Mouse (Mus musculus) yolk sac, embryonic 10.5 days (tissue): ENCODE measurements at regions not wholly inside any gene's neighbourhood (a gene's known extent, or its start where the extent isn't known, plus 50 kb on each side); places are given as distances from the start of the nearest gene placed in this dataset.

ENCODE experiments used
- DNase-seq: peaks from one replicate; pipeline ENCODE4 v3.0.0-alpha.2; 2017; ENCODE audit warnings: low spot score

GRCm38 (mm10) chr17:88116321-88116720, 51.2 kb upstream of the Fbxo11 start:
- DNase-seq = no peak

DNA sequence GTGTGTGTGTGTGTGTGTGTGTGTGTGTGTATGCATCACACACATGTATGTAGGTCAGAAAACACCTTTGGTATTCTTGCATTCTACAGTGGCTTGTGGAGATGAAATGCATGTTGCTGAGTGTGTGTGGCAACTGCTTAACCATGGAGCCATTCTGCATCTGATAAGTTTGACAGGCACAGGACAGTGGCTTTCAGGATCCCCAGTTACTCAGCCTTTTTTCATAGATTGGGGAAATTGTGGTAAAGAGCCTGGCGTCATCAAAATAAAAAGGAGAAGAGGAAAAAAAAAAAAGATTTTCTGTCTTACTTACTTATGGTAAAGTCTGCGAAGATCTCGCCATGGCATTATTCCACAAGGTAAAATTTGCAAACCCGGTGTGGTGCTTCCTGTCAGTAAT, 53.6 kb upstream of the Fbxo11 start:
- DNase-seq = no peak

GRCm38 (mm10) chr17:88123711-88124110, 58.6 kb upstream of the Fbxo11 start:
- DNase-seq = no peak

GRCm38 (mm10) chr17:88127126-88127525, 62.0 kb upstream of the Fbxo11 start:
- DNase-seq = no peak

- no peak for DNase-seq
Measured at GRCm38 (mm10) chr17:88131297-88131696, 66.2 kb upstream of the Fbxo11 start.

DNA sequence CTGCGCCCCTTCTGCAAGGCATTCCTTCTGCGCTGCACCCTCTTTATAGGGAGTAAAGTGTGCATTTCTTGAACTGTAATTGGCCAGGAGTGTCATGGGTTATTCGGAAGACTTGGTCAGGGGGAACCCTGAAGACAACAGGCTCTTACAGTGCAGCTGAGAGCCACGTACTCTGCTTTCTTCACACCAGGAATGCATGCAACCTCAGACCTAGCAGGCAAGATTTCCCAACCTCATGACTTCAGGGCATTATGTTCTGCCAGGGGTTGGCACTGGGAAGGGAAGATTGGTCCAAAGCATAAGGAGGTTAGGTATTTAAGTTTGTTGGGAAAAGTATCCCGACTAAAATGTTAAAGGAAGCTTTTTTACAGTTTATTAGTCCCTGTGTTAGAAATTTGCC, 66.9 kb upstream of the Fbxo11 start:
- no peak for DNase-seq

DNA sequence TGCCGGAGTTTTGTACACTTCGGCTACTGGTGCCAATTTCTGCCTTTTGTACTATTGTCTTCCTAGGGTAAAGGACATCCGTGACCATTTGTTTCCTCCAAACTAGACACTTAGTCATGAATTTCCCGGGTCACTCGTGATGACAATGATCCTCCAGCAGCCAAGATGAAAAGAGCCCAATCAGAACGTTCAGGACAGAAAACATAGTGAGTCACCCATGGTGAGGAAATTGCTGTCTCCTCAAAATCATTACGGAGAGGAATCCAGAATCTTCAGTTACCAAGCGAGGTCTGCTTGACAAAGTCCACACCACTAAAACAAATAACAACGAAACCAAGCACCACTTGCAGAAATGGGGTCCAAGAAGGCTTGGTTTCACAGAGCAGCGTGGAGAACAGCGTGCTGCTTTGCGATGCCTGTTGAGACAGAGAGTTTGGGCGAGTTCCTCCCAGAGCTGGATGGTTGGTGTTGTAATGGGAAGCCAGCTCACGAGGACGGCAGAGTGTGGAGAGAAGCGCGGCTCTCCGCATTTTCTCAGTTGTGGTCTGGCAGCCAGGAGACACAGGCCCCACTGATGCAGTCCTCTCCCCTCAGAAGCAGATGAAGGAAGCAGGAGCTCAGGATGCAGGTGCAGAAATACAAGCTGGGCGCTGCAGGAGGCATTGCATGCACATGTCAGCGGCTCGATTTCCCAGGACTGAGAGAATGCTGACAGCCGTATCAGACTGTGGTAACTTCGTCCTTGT, 67.7 kb upstream of the Fbxo11 start:
- DNase-seq = no peak

GRCm38 (mm10) chr17:88134546-88134945, 69.5 kb upstream of the Fbxo11 start:
- no peak for DNase-seq

- no peak for DNase-seq
Measured at GRCm38 (mm10) chr17:88141538-88141937, 76.4 kb upstream of the Fbxo11 start.

DNA sequence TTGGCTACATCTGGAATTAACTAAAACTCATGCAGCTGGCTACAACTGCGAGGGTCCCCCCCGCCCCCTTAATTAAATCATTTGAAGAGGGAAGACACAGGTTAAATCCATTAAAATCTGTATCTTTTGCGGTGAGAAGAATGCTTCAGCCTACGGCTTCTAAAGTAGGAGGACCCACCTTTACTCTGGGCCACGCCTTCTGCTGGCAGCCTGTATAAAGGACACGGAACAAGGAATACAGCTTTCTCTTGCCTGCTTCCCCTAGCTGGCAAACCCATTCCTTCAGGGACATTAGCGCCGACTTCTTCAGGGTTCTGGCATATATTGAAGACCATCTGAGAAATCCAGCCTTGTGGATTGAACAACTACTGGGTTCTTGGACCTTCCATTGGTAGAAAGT, 76.9 kb upstream of the Fbxo11 start:
- DNase-seq = no peak

- no peak for DNase-seq
Measured at GRCm38 (mm10) chr17:88142809-88143208, 77.7 kb upstream of the Fbxo11 start.

GRCm38 (mm10) chr17:88143378-88143943, 78.4 kb upstream of the Fbxo11 start:
- DNase-seq = no peak

GRCm38 (mm10) chr17:88158550-88158949, 93.5 kb upstream of the Fbxo11 start:
- DNase-seq = no peak

DNA sequence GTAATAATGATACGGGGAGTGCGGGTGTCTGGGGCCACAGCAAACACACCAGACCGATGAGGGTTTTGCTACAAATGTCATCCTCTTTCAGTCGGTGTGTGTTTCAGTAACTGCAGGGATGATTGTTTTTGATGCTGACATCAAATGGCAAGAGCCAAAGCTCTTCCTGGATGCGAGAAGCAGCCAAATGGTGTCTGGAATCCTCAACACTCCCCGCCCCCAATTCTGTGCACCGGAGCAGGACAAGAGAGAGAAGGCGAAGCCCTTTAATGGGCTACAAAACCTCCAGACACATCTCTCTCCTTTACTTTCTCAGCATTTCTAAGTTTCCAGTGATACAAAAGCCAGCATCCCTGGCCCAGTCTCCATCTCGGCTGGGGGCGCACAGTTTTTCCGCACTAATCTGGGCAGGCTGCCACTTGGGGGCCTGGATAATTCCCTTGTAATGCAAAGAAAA, 94.1 kb upstream of the Fbxo11 start:
- no peak for DNase-seq

DNA sequence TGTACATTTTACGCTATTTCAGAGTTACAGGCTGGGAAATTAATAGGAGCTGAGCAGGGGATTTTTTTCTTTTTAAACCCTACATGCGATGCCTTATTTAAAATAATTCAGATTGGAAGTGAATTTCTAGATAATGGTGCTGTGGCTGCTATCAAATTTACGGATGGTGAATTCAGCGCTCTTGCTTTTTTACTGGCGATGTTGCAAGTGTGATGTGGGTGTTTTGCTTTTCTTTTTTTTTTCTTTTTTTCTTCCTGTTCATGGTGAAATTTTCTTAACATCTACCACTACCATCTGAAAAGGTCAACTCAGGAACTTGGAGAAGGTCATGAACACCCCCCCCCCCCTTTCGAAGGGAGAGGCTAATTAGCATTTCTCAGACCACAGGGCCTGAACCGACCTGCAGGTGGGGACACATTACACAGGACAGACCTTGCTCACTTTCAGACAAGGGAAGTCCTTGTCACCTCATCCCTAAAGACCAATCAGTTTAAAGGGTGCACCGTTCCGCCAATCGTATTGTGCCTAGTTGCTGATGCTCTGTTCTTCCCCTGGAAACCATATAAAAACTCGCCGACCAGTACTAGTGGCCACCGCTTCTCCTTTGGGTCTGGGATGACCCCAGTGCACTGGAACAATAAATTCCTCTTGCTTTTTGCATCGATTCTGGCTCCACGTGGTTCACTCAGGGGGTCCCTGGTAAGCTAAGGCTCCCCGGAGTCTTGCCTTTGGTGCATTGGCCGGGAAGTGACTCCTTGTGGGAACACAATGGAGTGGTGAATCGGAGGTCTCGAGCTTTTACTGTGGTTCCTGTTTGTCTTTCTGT, 95.0 kb upstream of the Fbxo11 start:
- no peak for DNase-seq

DNA sequence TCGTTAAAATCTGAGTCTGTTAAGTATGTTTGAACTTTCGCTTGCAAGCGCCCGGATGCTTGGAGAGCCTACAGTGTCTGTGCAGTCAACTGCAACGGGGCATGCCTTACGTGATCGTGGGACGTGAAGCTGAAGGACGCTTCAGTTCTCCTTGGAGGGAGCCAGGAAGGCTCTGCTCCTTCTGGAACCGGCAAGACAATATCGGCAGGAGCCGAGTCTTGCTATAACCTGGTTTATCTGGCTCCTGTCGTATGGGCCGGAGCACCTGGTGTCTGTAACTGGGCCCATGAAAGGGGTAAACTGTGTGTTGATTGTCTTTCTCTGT, 95.5 kb upstream of the Fbxo11 start:
- DNase-seq = no peak

GRCm38 (mm10) chr17:88161766-88162165, 96.7 kb upstream of the Fbxo11 start:
- DNase-seq = no peak

DNA sequence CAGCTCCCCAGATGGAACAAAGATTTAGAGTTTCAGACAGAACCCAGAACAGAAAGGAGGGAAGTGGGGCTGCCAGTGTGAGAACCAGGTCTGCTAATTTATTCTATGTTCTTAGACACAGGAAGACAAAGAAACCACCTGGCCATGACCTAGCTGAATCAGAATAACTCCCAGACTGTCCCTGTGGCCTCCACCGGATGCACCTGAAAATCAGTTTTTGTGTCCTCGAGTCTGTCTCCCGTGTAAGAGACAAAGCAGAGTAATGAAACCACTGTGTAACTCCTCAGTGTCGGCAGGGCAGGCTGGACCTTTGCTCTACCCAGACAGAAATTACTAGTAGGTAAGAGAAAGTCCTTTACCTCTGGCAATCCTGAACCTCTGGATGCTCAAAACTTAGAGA, 99.7 kb upstream of the Fbxo11 start:
- no peak for DNase-seq

GRCm38 (mm10) chr17:88165811-88166210, 100.7 kb upstream of the Fbxo11 start:
- no peak for DNase-seq

GRCm38 (mm10) chr17:88168262-88169096, 103.4 kb upstream of the Fbxo11 start:
- no peak for DNase-seq

GRCm38 (mm10) chr17:88171606-88172005, 106.5 kb upstream of the Fbxo11 start:
- no peak for DNase-seq

GRCm38 (mm10) chr17:88173354-88174032, 108.4 kb upstream of the Fbxo11 start:
- no peak for DNase-seq
